Mouse (Mus musculus): ENCODE data around the gene Psg16.

DNA sequence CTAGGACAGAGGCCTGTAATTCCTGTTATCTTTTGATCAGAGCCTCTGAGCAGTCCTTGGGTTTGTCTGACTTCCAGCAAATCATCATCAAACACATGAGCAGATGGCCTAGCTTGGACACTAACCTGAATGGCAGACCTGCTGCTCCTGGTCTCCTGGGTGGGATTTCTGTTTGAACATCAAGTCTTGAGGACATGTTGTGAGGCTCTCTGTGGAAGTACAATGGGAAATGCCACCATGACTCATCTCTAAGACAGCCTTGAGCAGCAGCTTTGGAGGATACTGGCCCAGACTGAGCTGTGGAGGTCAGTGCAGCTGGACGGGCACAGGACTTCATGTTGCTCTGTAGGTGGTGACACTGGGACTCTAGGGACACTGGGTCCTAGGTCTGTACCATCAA, 2.7 kb downstream of the Psg16 start:
- no peak for TF ChIP-seq JUND (conservative IDR thresholded peaks at IDR 0.05; ENCODE audit: low read depth, low read length)
- no peak for TF ChIP-seq CTCF (conservative IDR thresholded peaks at IDR 0.05 in 1 of 2, IDR thresholded peaks at IDR 0.05 in 1 of 2; ENCODE audit: low read depth in 2 of 2, low read length in 2 of 2)
- no peak for TF ChIP-seq MEF2A (IDR thresholded peaks at IDR 0.05; ENCODE audit: borderline replicate concordance, low read depth, low read length)
- TF ChIP-seq BHLHE40 (IDR thresholded peaks at IDR 0.05; ENCODE audit: low read depth, low read length) = no peak
- no peak for TF ChIP-seq ZC3H11A (IDR thresholded peaks at IDR 0.05; ENCODE audit: low read depth, low read length)
- no peak for TF ChIP-seq IRF4 (IDR thresholded peaks at IDR 0.05; ENCODE audit: low read depth, low read length)
- TF ChIP-seq USF2 (conservative IDR thresholded peaks at IDR 0.05; ENCODE audit: low read depth, low read length) = no peak
